Mouse (Mus musculus): ENCODE results near the gene Uts2b.

Gene Uts2b

GRCm38 (mm10) chr16:27370191-27370590 is at the start of gene Uts2b:
Gene Uts2b (minus strand): TSS chr16:27370239.
- in situ Hi-C loops (cut with MboI; ENCODE audit: low sequenced_read_pairs) = no loop called here

DNA sequence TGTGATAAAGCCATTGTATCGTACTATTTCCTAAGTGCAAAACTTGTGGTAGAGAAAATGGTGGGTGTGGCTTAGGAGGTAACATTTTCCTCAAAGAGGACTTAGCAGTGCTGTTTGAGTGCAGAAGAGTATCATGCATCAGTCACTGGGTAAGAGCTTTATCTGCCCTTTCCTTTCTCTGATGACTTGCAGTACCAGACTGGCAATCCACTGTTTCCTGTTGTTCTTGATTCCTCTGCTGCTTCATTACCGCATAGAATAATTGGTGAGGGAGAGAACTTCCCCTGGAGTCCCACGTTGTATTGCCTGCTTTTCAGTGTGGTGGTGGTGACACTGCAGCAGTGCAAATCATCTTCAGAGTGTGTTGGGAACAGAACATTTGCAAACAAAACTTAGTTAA is 47.6 kb upstream of the Uts2b start:
- in situ Hi-C loops (cut with MboI; ENCODE audit: low sequenced_read_pairs) = no loop called here

DNA sequence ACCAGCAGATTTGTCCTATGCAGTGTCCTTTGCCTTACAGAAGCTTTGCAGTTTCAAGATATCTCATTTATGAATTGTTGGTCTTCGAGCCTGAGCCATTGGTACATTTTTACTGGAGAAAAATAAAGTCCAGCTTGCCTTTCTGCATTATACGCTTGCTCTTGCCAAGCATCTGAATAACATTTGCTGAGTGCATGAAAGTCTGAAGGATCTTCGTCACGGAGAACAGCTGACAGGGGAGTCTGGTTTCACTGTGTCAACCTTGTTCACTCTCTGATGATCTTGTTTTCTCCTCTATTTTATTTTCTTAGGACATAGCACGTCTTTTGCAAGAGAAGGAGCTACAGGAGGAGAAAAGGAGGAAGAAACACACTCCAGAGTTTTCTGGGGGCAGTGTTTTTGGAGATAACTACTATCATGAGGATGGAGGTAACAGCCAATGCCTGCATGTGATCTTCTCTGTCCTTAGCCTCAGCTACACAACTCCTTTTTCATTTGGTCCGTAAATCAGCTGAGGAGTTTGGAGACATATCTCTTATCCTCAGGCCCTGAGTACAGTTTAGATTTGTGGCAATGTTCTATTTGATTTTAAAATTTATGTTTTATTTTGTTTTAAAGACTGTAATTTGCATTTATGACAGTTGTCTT is 47.0 kb upstream of the Uts2b start:
- in situ Hi-C loops (cut with MboI; ENCODE audit: low sequenced_read_pairs) = no loop called here

- in situ Hi-C loops (cut with MboI; ENCODE audit: low sequenced_read_pairs) = no loop called here
These were observed 34.1 kb upstream of the Uts2b start for GRCm38 (mm10) chr16:27404107-27404506.

DNA sequence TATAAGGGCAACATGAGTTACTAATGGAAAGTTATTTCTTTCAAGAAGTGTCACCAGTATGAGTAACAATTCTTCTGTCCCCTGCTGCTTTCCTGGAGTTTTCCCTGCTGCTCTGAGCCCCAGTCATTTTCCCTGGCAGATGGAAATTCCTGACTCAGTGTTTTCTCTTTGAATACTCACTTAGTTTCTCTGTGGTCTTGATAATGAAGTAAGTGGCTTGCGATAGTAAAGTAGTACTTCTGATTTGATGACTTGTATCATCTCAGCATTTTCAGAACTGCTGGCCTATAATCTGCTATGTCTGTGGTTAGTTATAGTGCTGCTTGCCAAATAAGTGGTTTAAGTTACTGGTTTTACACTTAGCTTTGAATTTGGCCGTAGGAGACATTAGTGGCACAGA is 31.5 kb upstream of the Uts2b start:
- in situ Hi-C loops (cut with MboI; ENCODE audit: low sequenced_read_pairs) = no loop called here

GRCm38 (mm10) chr16:27399719-27400253 is 29.7 kb upstream of the Uts2b start:
- in situ Hi-C loops (cut with MboI; ENCODE audit: low sequenced_read_pairs) = no loop called here

DNA sequence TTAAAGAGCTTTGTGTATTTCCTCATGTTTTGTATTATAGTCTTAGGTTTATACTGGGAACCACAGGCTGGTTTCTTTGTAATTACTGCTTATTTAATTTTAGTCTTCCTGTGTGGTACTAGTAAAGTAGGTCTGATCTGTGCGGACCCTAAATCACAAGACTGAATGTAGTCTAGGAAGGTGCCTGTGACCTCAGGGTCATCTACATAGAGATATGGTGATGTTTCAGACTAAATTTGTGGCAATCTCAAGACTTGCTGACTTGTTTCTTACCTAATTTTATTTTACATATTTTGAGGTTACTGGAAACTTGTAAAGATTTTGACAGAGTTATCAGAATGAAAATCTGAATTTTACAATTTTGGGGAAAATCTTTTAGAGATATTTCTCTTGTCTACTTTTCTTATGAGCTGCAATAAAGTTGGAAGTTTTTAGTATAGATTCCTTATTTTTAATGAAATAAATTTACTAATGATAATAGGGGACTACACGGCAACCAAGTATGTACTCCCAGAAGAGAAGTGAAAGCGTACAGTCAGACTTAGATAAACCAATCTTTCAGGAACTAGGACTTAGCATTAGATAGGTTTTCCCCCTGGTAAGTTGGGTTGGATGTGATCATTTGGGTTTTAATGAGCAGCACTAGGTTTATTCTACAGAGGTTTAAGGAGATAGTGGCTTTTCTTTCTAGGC is 29.1 kb upstream of the Uts2b start:
- in situ Hi-C loops (cut with MboI; ENCODE audit: low sequenced_read_pairs) = no loop called here

- in situ Hi-C loops (cut with MboI; ENCODE audit: low sequenced_read_pairs) = no loop called here
These were observed 26.9 kb upstream of the Uts2b start for GRCm38 (mm10) chr16:27396951-27397350.

GRCm38 (mm10) chr16:27395251-27396037 is 25.4 kb upstream of the Uts2b start:
- in situ Hi-C loops (cut with MboI; ENCODE audit: low sequenced_read_pairs) = no loop called here

DNA sequence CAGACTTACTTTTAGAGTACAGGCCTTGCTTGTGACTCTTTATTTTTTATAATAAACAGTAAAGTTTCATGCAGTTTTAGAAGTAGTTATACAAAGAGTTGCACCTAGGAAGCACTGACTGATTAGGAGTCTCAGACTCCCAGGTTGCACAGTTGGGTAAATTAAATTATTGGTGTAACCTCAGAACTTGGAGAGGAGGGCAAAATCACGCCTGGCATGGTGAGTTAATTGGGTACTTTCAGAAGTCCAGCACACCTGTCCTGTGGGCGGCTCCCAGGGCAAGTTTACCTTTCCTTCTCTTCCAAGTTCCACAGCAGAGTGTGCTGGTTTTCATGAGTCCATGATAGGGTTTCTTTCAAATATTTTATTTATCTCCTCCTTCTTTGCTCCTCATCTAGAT is 21.8 kb upstream of the Uts2b start:
- in situ Hi-C loops (cut with MboI; ENCODE audit: low sequenced_read_pairs) = no loop called here

- in situ Hi-C loops (cut with MboI; ENCODE audit: low sequenced_read_pairs) = no loop called here
These were observed 20.3 kb upstream of the Uts2b start for GRCm38 (mm10) chr16:27390306-27390705.

DNA sequence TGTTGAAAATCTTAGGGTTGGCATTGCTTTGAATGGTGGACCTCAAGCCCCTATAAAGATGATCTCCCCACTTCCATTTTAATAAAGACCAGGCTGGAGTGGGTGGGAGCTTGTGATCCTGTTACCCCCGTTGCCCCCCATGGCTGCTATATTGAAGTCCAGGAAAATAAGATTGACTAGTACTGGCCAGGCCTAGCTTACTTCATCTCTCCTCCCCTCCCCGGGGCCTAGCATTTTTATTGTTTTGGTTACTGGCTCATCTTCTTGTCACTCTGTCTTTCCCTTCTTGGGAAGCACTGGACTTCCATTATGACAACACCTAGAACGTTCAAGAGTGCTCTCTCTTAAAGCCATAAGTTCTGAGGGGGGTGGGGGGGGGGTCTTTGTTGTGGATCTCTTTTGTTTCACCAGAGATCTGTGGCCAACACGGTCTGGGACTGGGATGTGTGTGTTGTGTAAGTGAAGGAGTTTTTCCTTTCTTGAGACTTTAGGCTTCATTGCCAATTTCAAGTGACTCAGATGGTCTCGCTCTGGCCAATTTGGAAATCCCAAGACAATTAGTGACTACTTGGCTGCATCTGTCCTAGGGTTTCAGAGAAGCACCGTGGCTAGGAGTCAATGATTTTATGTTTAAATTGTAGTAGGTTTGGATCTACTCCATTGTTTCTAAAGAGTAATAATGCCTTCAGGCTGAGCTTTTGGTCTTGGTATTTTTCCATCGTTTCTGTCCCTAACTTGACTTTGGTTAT is 19.7 kb upstream of the Uts2b start:
- in situ Hi-C loops (cut with MboI; ENCODE audit: low sequenced_read_pairs) = no loop called here

GRCm38 (mm10) chr16:27388761-27389451 is 18.9 kb upstream of the Uts2b start, which contains the start of gene Ccdc50:
Gene Ccdc50 (plus strand): TSS chr16:27388869.
- in situ Hi-C loops (cut with MboI; ENCODE audit: low sequenced_read_pairs) = no loop called here

- in situ Hi-C loops (cut with MboI; ENCODE audit: low sequenced_read_pairs) = no loop called here
These were observed 17.9 kb upstream of the Uts2b start for GRCm38 (mm10) chr16:27387634-27388611.

DNA sequence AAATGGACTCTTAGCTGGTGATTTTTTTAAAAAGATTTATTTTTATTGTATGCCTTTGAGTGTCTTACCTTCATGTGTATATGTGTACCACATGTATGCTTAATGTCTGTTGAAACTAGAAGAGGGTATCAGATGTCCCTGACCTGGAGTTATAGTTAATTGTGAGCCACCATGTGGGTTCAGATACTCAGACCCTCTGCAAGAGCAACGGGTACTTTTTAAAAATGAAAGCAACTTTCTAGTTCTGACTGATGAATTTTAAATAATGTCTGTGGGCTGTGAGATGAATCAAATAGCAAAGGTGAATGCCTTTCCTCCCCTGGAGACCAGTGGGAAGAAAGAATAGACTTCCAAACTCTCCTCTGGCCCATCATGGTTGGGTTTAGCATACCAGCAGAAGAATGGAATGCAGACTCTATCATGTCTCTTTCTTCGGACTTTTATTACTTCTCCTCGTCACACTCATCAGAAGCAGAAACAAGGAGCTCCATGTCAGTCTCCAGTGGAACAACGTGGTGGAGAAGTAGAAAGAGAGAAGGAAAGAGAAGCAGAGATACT is 16.9 kb upstream of the Uts2b start:
- in situ Hi-C loops (cut with MboI; ENCODE audit: low sequenced_read_pairs) = no loop called here

DNA sequence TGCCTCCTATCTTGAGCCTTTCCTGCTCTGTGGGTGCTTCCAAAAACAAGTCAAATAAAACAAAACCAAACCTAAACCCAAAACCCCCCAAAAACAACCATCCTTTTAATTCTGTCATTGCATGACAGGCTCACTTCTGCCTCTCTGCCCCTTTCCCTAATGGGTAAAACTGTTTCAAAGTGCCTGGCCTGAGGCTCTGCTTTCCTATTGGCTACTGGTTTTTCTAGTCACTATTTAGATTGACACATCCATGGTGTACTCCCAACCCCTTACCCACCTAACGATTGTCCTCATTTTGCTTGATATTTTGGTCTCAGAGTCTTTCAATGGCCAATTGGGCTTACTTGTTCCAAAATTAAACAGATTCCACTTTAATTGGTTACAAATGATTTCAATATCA is 15.6 kb upstream of the Uts2b start:
- in situ Hi-C loops (cut with MboI; ENCODE audit: low sequenced_read_pairs) = no loop called here

DNA sequence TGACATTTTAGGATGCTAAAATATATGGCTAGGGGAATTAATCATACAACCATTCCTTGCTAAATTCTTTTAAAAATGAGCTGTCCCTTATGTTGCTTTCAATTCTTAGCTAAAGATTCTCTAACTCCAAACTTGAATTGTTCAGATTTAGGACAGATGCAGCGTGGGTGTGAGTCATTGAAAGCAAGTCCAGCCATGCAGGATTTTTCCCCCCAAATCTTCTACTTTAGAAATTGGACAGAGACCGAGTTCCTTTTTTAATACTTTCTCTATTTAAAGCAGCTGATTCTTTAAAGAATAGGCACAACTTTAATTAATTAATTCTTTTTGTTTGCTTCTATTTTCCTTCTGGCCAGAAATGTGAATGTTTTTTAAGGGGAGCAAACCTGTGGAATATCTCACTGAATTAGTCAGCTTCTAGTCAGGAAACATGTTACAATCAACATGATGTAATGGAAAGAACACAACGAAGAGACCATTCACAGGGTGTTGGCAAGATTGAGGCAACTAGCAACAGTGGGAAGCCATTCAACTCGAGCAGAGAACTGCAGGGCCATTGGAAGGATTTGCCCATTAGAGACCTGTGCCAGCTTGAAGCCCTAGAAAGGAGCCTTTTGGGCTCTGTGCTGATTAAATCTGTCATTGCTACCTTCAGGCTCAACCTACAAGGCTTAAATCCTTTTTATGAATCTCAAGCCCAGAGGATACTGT is 15.0 kb upstream of the Uts2b start:
- in situ Hi-C loops (cut with MboI; ENCODE audit: low sequenced_read_pairs) = no loop called here

DNA sequence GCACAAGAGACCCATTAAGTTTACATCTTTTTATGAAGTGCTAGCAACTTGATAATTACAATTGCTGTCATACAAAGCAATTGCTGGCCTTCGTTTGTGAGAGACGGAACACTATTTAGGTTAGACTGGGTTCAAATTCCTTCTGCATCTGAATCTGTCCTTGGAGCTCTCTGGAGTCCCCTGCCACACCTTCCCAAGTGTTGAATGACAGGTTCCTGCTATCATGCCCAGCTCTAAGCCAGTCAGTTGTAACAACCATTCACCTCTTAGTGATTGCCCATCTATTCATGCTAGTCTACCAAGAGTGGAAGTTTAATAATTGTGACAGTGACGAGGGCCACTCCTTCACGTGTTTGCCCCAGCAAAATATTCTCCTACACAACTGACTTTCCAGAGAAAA is 12.2 kb upstream of the Uts2b start:
- in situ Hi-C loops (cut with MboI; ENCODE audit: low sequenced_read_pairs) = no loop called here

Data from CH12F3 (cell line).